Mouse (Mus musculus) gastrocnemius, adult 8-10 months (tissue): ENCODE measurements around the gene Hipk2. TPM values are rescaled to one million over a fixed set of nuclear protein-coding genes. Genes with fewer than 3 reads are reported as not detected.

Experiments
- DNase-seq, 2 experiments: peaks; one replicate each; pipeline ENCODE4 v3.0.0; 2022; ENCODE audit warnings: low spot score in 2 of 2
- total RNA-seq, 4 experiments: library from RNA; stranded (reverse); gene quantifications; 2 replicates each; pipeline ENCODE4 v1.2.4; 2022

Hipk2 gene
- total RNA-seq, 4 experiments from 2014 or later, result 65.2 to 144 (median 96.6) TPM

- DNase-seq, result no peak
These were observed 214.3 kb downstream of the Hipk2 start for GRCm38 (mm10) chr6:38661626-38662025.

- peak; percentile 14 to 19 for DNase-seq
These were observed 225.6 kb downstream of the Hipk2 start for GRCm38 (mm10) chr6:38650263-38650937.

GRCm38 (mm10) chr6:38649545-38649944 is 226.4 kb downstream of the Hipk2 start:
- DNase-seq, result no peak

Other genes with a start within 250 kb of the Hipk2 start
- under 1 TPM in 2 of 4 experiments, not detected in 2; 0.10 to 0.13 TPM for gene Klrg2, start 238.9 kb downstream of the Hipk2 start, total RNA-seq
- under 1 TPM in 2 of 4 experiments, not detected in 2; 0.22 to 0.27 TPM for gene Clec2l, start 213.1 kb downstream of the Hipk2 start, total RNA-seq
- under 1 TPM; 0.51 to 0.80 (median 0.56) TPM for gene Tbxas1, start 761 bp downstream of the Hipk2 start, total RNA-seq
- gene Parp12, start 242.2 kb upstream of the Hipk2 start, total RNA-seq, result 1 to 10 TPM; 1.7 to 3.6 (median 2.6) TPM